Mouse (Mus musculus): Measurements from ENCODE around the gene Stard7. TPM values are rescaled to one million over a fixed set of nuclear protein-coding genes. Genes with fewer than 3 reads are reported as not detected.

The Stard7 gene
- polyA plus RNA-seq, 1 experiment from 2014 or later, result 63.2 TPM

- Histone ChIP-seq H3K27me3 (no peaks in the 10 kb centered on the region), H3K9ac (no peak overlapping the region), H3K36me3 (no peaks in the 10 kb centered on the region), H3K4me3 (no peak overlapping the region), H3K4me1 (no peaks in the 10 kb centered on the region), H3K27ac (no peak overlapping the region), H3K9me3 (no peaks in the 10 kb centered on the region), H3K4me2 (no peak overlapping the region)
- WGBS, result 80% methylated on average over 1 of the region's 1 CpGs
- ATAC-seq (ENCODE audit: insufficient number of reproducible peaks, low FRiP score, low TSS enrichment, low read depth), result no peak
These were observed 41.2 kb downstream of the Stard7 start for GRCm38 (mm10) chr2:127311193-127311592.

GRCm38 (mm10) chr2:127312801-127313200, 42.8 kb downstream of the Stard7 start:
- no peak for ATAC-seq (ENCODE audit: insufficient number of reproducible peaks, low FRiP score, low TSS enrichment, low read depth)
- Histone ChIP-seq H3K4me3 (no peak overlapping the region), H3K4me2 (no peak overlapping the region), H3K27ac (no peak overlapping the region), H3K9ac (no peak overlapping the region), H3K9me3 (no peaks in the 10 kb centered on the region), H3K4me1 (no peaks in the 10 kb centered on the region), H3K27me3 (no peaks in the 10 kb centered on the region), H3K36me3 (no peaks in the 10 kb centered on the region)
- WGBS, result 92% methylated on average over 4 of the region's 4 CpGs

GRCm38 (mm10) chr2:127313878-127314277, 43.9 kb downstream of the Stard7 start:
- H3K4me2 ChIP-seq, result no peak overlapping the region

GRCm38 (mm10) chr2:127314467-127315154, 44.6 kb downstream of the Stard7 start:
- Histone ChIP-seq H3K4me1 (no peaks in the 10 kb centered on the region), H3K4me2 (no peak overlapping the region), H3K27me3 (no peaks in the 10 kb centered on the region), H3K36me3 (no peaks in the 10 kb centered on the region), H3K9ac (no peak overlapping the region), H3K27ac (no peak overlapping the region), H3K4me3 (no peak overlapping the region), H3K9me3 (no peaks in the 10 kb centered on the region)
- WGBS, result 67% methylated on average over 6 of the region's 6 CpGs
- ATAC-seq (ENCODE audit: insufficient number of reproducible peaks, low FRiP score, low TSS enrichment, low read depth), result no peak

More at GRCm38 (mm10) chr2:127313878-127314277, 43.9 kb downstream of the Stard7 start:
- WGBS, result 54% methylated on average over 4 of the region's 4 CpGs
- no peaks in the 10 kb centered on the region for H3K4me1 ChIP-seq
- H3K9ac ChIP-seq, result no peak overlapping the region
- ATAC-seq (ENCODE audit: insufficient number of reproducible peaks, low FRiP score, low TSS enrichment, low read depth), result no peak
- no peaks in the 10 kb centered on the region for H3K27me3 ChIP-seq
- H3K4me3 ChIP-seq, result no peak overlapping the region
- no peaks in the 10 kb centered on the region for H3K36me3 ChIP-seq
- H3K27ac ChIP-seq, result no peak overlapping the region
- H3K9me3 ChIP-seq, result no peaks in the 10 kb centered on the region

- H3K4me1 ChIP-seq, result no peaks in the 10 kb centered on the region
- no peak overlapping the region for H3K4me2 ChIP-seq
- H3K9me3 ChIP-seq, result no peaks in the 10 kb centered on the region
- 80% methylated on average over 1 of the region's 1 CpGs for WGBS
- ATAC-seq (ENCODE audit: insufficient number of reproducible peaks, low FRiP score, low TSS enrichment, low read depth), result no peak
- no peaks in the 10 kb centered on the region for H3K36me3 ChIP-seq
- H3K9ac ChIP-seq, result no peak overlapping the region
- no peak overlapping the region for H3K4me3 ChIP-seq
- no peak overlapping the region for H3K27ac ChIP-seq
- H3K27me3 ChIP-seq, result no peaks in the 10 kb centered on the region
These were observed 45.1 kb downstream of the Stard7 start for GRCm38 (mm10) chr2:127315155-127315470.

GRCm38 (mm10) chr2:127316431-127316830, 46.4 kb downstream of the Stard7 start:
- Histone ChIP-seq H3K27ac (no peak overlapping the region), H3K9ac (no peak overlapping the region), H3K4me1 (no peaks in the 10 kb centered on the region), H3K9me3 (no peaks in the 10 kb centered on the region), H3K4me2 (no peak overlapping the region), H3K4me3 (no peak overlapping the region), H3K36me3 (no peaks in the 10 kb centered on the region), H3K27me3 (no peaks in the 10 kb centered on the region)
- 76% methylated on average over 5 of the region's 5 CpGs for WGBS
- ATAC-seq (ENCODE audit: insufficient number of reproducible peaks, low FRiP score, low TSS enrichment, low read depth), result no peak

- Histone ChIP-seq H3K36me3 (no peaks in the 10 kb centered on the region), H3K4me1 (no peaks in the 10 kb centered on the region; the same call in 1 of the 2 replicates), H3K4me2 (no peak overlapping the region), H3K9ac (no peak overlapping the region), H3K27me3 (no peaks in the 10 kb centered on the region), H3K4me3 (no peak overlapping the region), H3K27ac (no peak overlapping the region), H3K9me3 (no peaks in the 10 kb centered on the region)
- no peak for ATAC-seq (ENCODE audit: insufficient number of reproducible peaks, low FRiP score, low TSS enrichment, low read depth)
- 80% methylated on average over 4 of the region's 4 CpGs for WGBS
These were observed 48.1 kb downstream of the Stard7 start for GRCm38 (mm10) chr2:127318136-127318535.

GRCm38 (mm10) chr2:127319071-127319470, 49.1 kb downstream of the Stard7 start:
- Histone ChIP-seq H3K9me3 (no peaks in the 10 kb centered on the region), H3K4me2 (no peak overlapping the region), H3K9ac (no peak overlapping the region), H3K27me3 (no peaks in the 10 kb centered on the region), H3K36me3 (no peaks in the 10 kb centered on the region), H3K27ac (no peak overlapping the region), H3K4me1 (no peaks in the 10 kb centered on the region; the same call in 1 of the 2 replicates), H3K4me3 (no peak overlapping the region)
- WGBS, result 73% methylated on average over 4 of the region's 4 CpGs
- ATAC-seq (ENCODE audit: insufficient number of reproducible peaks, low FRiP score, low TSS enrichment, low read depth), result no peak

- H3K27me3 ChIP-seq, result no peaks in the 10 kb centered on the region
- H3K27ac ChIP-seq, result no peak overlapping the region
- H3K4me3 ChIP-seq, result no peak overlapping the region
- 76% methylated on average over 6 of the region's 6 CpGs for WGBS
- ATAC-seq (ENCODE audit: insufficient number of reproducible peaks, low FRiP score, low TSS enrichment, low read depth), result no peak
- no peaks in the 10 kb centered on the region for H3K36me3 ChIP-seq
- no peak overlapping the region for H3K9ac ChIP-seq
- H3K4me1 ChIP-seq, result no peaks in the 10 kb centered on the region; the same call in 1 of the 2 replicates
- no peak overlapping the region for H3K4me2 ChIP-seq
- H3K9me3 ChIP-seq, result no peaks in the 10 kb centered on the region
These were observed 52.8 kb downstream of the Stard7 start for GRCm38 (mm10) chr2:127322671-127323285.

GRCm38 (mm10) chr2:127323667-127324066, 53.6 kb downstream of the Stard7 start:
- Histone ChIP-seq H3K27me3 (no peaks in the 10 kb centered on the region), H3K9me3 (no peaks in the 10 kb centered on the region), H3K27ac (no peak overlapping the region), H3K36me3 (no peaks in the 10 kb centered on the region), H3K4me2 (no peak overlapping the region), H3K4me3 (no peak overlapping the region), H3K4me1 (no peaks in the 10 kb centered on the region; the same call in 1 of the 2 replicates), H3K9ac (no peak overlapping the region)
- WGBS, result 82% methylated on average over 1 of the region's 1 CpGs
- no peak for ATAC-seq (ENCODE audit: insufficient number of reproducible peaks, low FRiP score, low TSS enrichment, low read depth)

- 50% methylated on average over 7 of the region's 7 CpGs for WGBS
- H3K4me2 ChIP-seq, result no peak overlapping the region
- H3K36me3 ChIP-seq, result no peaks in the 10 kb centered on the region
These were observed 54.4 kb downstream of the Stard7 start for GRCm38 (mm10) chr2:127324456-127324855.

GRCm38 (mm10) chr2:127328090-127328851, 58.3 kb downstream of the Stard7 start:
- ATAC-seq (ENCODE audit: insufficient number of reproducible peaks, low FRiP score, low TSS enrichment, low read depth), result no peak; the same call in 1 of the 2 replicates
- Histone ChIP-seq H3K27me3 (no peaks in the 10 kb centered on the region), H3K4me1 (no peaks in the 10 kb centered on the region; the same call in 1 of the 2 replicates), H3K27ac (no peak overlapping the region), H3K9ac (no peak overlapping the region), H3K4me2 (no peak overlapping the region), H3K36me3 (no peaks in the 10 kb centered on the region), H3K4me3 (no peak overlapping the region), H3K9me3 (no peaks in the 10 kb centered on the region)
- WGBS, result 67% methylated on average over 12 of the region's 12 CpGs

More at GRCm38 (mm10) chr2:127324456-127324855, 54.4 kb downstream of the Stard7 start:
- Histone ChIP-seq H3K9ac (no peak overlapping the region), H3K4me3 (no peak overlapping the region), H3K27me3 (no peaks in the 10 kb centered on the region), H3K4me1 (no peaks in the 10 kb centered on the region; the same call in 1 of the 2 replicates), H3K27ac (no peak overlapping the region), H3K9me3 (no peaks in the 10 kb centered on the region)
- ATAC-seq (ENCODE audit: insufficient number of reproducible peaks, low FRiP score, low TSS enrichment, low read depth), result no peak

Measured in limb, embryonic 15.5 days (tissue).